Mouse (Mus musculus) liver, adult 2 months (tissue): ENCODE measurements around the gene Zfp618. TPM values are rescaled to one million over a fixed set of nuclear protein-coding genes. Genes with fewer than 3 reads are reported as not detected.

ENCODE experiments used
- DNase-seq: peaks from one replicate; pipeline ENCODE4 v3.0.0-alpha.2; 2011; ENCODE audit warnings: low read depth, low spot score; ENCODE audit errors: extremely low read depth
- H3K27ac ChIP-seq: fragments of 200-500 bp; replicated peaks from 2 replicates; pipeline ENCODE4 v1.5.1; 2012; ENCODE audit warnings: low read depth, mild to moderate bottlenecking, control low read depth, inconsistent platforms, low read length; ENCODE audit not compliant: insufficient read depth
- H3K27me3 ChIP-seq: fragments of 200-500 bp; 2 replicates; pipeline ENCODE4 v1.6.1; 2012; ENCODE audit warnings: mild to moderate bottlenecking, moderate library complexity, low read length, inconsistent platforms; ENCODE audit not compliant: control insufficient read depth, insufficient read depth
- H3K36me3 ChIP-seq: fragments of 200-500 bp; 2 replicates; pipeline ENCODE4 v1.6.1; 2012; ENCODE audit warnings: low read length, inconsistent platforms; ENCODE audit not compliant: control insufficient read depth, insufficient read depth
- H3K4me1 ChIP-seq: fragments of 200-500 bp; 2 replicates; pipeline ENCODE4 v1.6.1; 2011; ENCODE audit warnings: low read length; ENCODE audit not compliant: control insufficient read depth, insufficient read depth
- H3K4me3 ChIP-seq: fragments of 200-500 bp; 2 replicates; pipeline ENCODE4 v1.5.1; 2011; ENCODE audit warnings: low read depth, mild to moderate bottlenecking, control low read depth, low read length, moderate library complexity; ENCODE audit not compliant: insufficient read depth
- H3K79me2 ChIP-seq: fragments of 200-500 bp; 2 replicates; pipeline ENCODE4 v1.6.1; 2012; ENCODE audit warnings: inconsistent platforms, mild to moderate bottlenecking, low read length, moderate library complexity; ENCODE audit not compliant: control insufficient read depth, insufficient read depth
- H3K9ac ChIP-seq: fragments of 200-500 bp; 2 replicates; pipeline ENCODE4 v1.6.1; 2012; ENCODE audit warnings: low read depth, mild to moderate bottlenecking, control low read depth, inconsistent platforms, low read length
- CTCF ChIP-seq: fragments of 200-500 bp; IDR thresholded peaks from 2 replicates; pipeline ENCODE4 v1.5.1; 2011; ENCODE audit warnings: low read depth, low read length, control low read depth
- POLR2A ChIP-seq: fragments of 200-500 bp; IDR thresholded peaks from 2 replicates; pipeline ENCODE4 v1.6.1; 2011; ENCODE audit warnings: low read length, control low read depth; ENCODE audit not compliant: insufficient read depth; ENCODE audit errors: extremely low read depth
- WGBS: fragments of 180-500 bp; shearing (Covaris S2); methylation state at CpG from one replicate; pipeline ENCODE4 v1.1.7; 2018; 5-methylcytosine and 5-hydroxymethylcytosine counted together
- polyA plus RNA-seq: library from polyadenylated mRNA; depleted of rRNA; stranded (reverse); fragments of >200 nt; gene quantifications from 2 replicates; pipeline ENCODE4 v1.2.3, GENCODE M21; 2012
- total RNA-seq: library from RNA; depleted of rRNA; stranded (reverse); fragments of >200 nt; gene quantifications from 2 replicates; pipeline ENCODE4 v1.2.3, GENCODE M21; 2014

The Zfp618 gene
- total and polyA plus RNA-seq, 2 experiments = 0.18 to 0.73 TPM

DNA sequence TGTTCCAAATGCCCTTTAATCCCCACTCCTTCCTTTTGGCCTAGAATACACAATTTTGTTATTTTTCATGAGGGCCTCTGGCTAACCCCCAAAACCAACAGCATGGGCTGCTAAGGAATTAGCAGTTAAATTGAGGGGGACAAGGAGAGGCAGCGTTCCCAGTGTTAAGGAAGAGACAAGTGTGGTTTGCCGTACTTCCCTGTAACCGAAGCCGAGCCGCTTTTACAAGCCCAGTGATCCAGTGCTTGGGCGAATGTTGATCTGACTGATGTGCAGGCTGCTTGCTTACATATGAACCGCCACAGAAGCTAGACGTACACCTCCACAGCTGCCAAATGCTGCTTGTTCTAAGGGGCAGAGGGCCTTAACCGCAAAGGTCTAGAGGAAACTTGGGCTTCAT is 99.5 kb downstream of the Zfp618 start:
- 97% methylated on average over 9 of the region's 9 CpGs for whole genome bisulfite sequencing

GRCm38 (mm10) chr4:63066796-63067195 is 101.4 kb downstream of the Zfp618 start:
- H3K9ac ChIP-seq = no peak overlapping the region
- DNase-seq = no peak
- no peak for TF ChIP-seq POLR2A
- TF ChIP-seq CTCF = no peak
- no peak overlapping the region for H3K4me3 ChIP-seq
- H3K27ac ChIP-seq = no peak overlapping the region
- 89% methylated on average over 4 of the region's 4 CpGs for WGBS
- H3K4me1 ChIP-seq = peaks cover 3% of the 10 kb centered on the region
- H3K27me3 ChIP-seq = no peaks in the 10 kb centered on the region
- H3K36me3 ChIP-seq = no peaks in the 10 kb centered on the region
- H3K79me2 ChIP-seq = no peaks in the 10 kb centered on the region

More for the DNA sequence above, 99.5 kb downstream of the Zfp618 start:
- no peak overlapping the region for H3K27ac ChIP-seq
- no peaks in the 10 kb centered on the region for H3K36me3 ChIP-seq
- H3K4me1 ChIP-seq = peaks cover 8% of the 10 kb centered on the region
- no peaks in the 10 kb centered on the region for H3K27me3 ChIP-seq
- H3K4me3 ChIP-seq = no peak overlapping the region
- no peak overlapping the region for H3K9ac ChIP-seq
- no peak for DNase-seq
- TF ChIP-seq CTCF = no peak
- TF ChIP-seq POLR2A = no peak
- no peaks in the 10 kb centered on the region for H3K79me2 ChIP-seq

DNA sequence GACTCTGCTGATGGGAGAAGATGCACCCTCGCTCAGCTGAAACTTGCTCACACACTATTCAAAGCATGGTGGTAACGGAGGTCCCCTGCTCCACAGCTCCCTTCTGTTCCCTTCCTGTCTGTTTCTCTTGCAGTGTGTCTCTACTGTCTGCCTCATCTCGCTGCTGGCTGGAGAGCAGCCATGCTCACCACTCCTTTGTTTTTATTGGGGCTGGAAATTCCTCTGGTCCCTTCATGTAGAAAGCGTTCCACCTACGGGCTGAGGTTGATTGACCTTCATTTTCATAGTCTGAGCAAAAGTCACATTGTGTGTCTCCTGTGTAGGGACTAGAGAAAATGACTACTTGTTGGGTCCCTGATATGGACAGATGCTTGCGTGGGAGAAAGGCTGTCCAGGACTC is 102.4 kb downstream of the Zfp618 start:
- Histone ChIP-seq H3K27ac (no peak overlapping the region), H3K4me3 (no peak overlapping the region), H3K27me3 (no peaks in the 10 kb centered on the region), H3K9ac (no peak overlapping the region), H3K4me1 (peaks cover 3% of the 10 kb centered on the region), H3K36me3 (no peaks in the 10 kb centered on the region), H3K79me2 (no peaks in the 10 kb centered on the region)
- TF ChIP-seq CTCF (no peak), POLR2A (no peak)
- 84% methylated on average over 6 of the region's 6 CpGs for WGBS
- no peak for DNase-seq

- Histone ChIP-seq H3K27ac (no peak overlapping the region), H3K4me1 (no peaks in the 10 kb centered on the region), H3K79me2 (no peaks in the 10 kb centered on the region), H3K4me3 (no peak overlapping the region), H3K9ac (no peak overlapping the region), H3K27me3 (no peaks in the 10 kb centered on the region), H3K36me3 (no peaks in the 10 kb centered on the region)
- DNase-seq = no peak
- TF ChIP-seq CTCF (no peak), POLR2A (no peak)
- whole genome bisulfite sequencing = 89% methylated on average over 12 of the region's 12 CpGs
Measured at GRCm38 (mm10) chr4:63068499-63069175, 103.3 kb downstream of the Zfp618 start.

DNA sequence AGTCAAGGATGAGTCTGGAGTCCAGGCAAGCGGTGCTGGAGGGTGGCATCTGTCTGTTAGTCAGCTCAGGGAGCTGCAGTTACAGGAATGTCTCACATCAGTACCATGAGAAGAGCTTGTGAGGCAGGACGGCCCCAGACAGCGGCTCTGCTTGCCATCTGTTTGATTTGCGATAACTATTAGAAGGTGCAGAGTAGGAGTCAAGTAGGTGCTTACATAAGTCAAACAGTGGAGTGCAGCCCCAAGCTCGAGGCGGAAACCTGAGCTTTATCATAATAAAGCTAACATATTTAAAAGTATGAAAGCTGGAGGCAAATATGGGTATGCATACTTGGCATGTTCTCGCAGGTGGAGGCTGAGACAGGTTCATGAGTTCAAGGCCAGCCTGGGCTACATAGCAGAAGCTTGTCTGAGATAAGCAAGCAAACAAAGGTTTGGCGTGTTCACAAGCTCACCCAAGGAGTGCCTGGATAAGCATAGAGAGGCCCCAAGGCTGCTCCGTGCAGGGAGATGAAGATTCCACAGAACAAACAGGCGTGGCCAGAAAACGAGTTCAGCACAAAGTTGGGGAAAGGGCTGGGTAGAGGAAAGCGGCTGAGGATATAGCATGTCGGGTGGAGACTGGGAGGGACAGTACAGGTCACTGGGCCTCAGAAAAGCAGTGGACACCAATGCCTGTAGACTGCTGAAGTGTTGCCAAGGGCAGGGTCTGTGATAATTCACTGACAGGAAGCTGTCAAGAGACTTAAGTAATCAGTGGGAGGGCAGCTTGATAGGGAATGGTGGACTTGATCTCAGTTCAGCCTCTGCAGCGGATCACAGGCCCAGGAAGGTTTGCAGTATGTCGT is 106.3 kb downstream of the Zfp618 start:
- no peak for DNase-seq
- H3K36me3 ChIP-seq = no peaks in the 10 kb centered on the region
- no peak overlapping the region for H3K27ac ChIP-seq
- WGBS = 65% methylated on average over 15 of the region's 15 CpGs
- H3K79me2 ChIP-seq = no peaks in the 10 kb centered on the region
- H3K27me3 ChIP-seq = no peaks in the 10 kb centered on the region
- TF ChIP-seq CTCF (no peak), POLR2A (no peak)
- H3K4me1 ChIP-seq = no peaks in the 10 kb centered on the region
- no peak overlapping the region for H3K9ac ChIP-seq
- no peak overlapping the region for H3K4me3 ChIP-seq
